Mouse (Mus musculus) liver, embryonic 14.5 days (tissue): ENCODE data around the gene Kalrn. TPM values are rescaled to one million over a fixed set of nuclear protein-coding genes. Genes with fewer than 3 reads are reported as not detected.
A peak's percentile ranks its signal among the peaks of the same experiment; 100 is the strongest.

Source experiments
- ATAC-seq: fragments of 200-750 bp; cut with Nextera tagmentation; 2 replicates; pipeline ENCODE4 v1.8.0; 2017; ENCODE audit warnings: moderate number of reproducible peaks, mild to moderate bottlenecking, moderate library complexity; ENCODE audit not compliant: insufficient read depth
- DNase-seq, 3 experiments: peaks; one replicate each; pipeline ENCODE4 v3.0.0-alpha.2; 2012 to 2013; ENCODE audit warnings: low read depth in 3 of 3, low spot score in 3 of 3
- H3K27ac ChIP-seq: fragments of 300-500 bp; sonication (generic); 2 replicates; pipeline ENCODE4 v1.5.1; 2014; ENCODE audit warnings: moderate library complexity, mild to moderate bottlenecking, control low read depth, inconsistent platforms
- H3K27me3 ChIP-seq: fragments of 300-500 bp; sonication (generic); 2 replicates; pipeline ENCODE4 v1.6.1; 2014; ENCODE audit warnings: mild to moderate bottlenecking, low read length, moderate library complexity; ENCODE audit not compliant: control insufficient read depth, insufficient read depth
- H3K36me3 ChIP-seq: fragments of 300-500 bp; sonication (generic); replicated peaks from 2 replicates; pipeline ENCODE4 v1.6.1; 2014; ENCODE audit warnings: low read depth; ENCODE audit not compliant: control insufficient read depth, insufficient read depth
- H3K4me1 ChIP-seq, 2 experiments: fragments of 200-500 bp in 1 of 2; fragments of 300-500 bp in 1 of 2; sonication (generic) in 1 of 2; replicated peaks; 2 replicates each; pipeline ENCODE4 v1.6.1; 2012 to 2014; ENCODE audit warnings: antibody characterized with exemption in 1 of 2, inconsistent platforms in 1 of 2, low read length in 1 of 2; ENCODE audit not compliant: control insufficient read depth in 2 of 2, insufficient read depth in 2 of 2
- H3K4me2 ChIP-seq: fragments of 300-500 bp; sonication (generic); 2 replicates; pipeline ENCODE4 v1.6.1; 2014; ENCODE audit warnings: low read depth, mild to moderate bottlenecking, control low read depth, moderate library complexity
- H3K4me3 ChIP-seq, 2 experiments: fragments of 200-500 bp in 1 of 2; fragments of 300-500 bp in 1 of 2; sonication (generic) in 1 of 2; 2 replicates each; pipeline ENCODE4 v1.5.1; 2012 to 2014; ENCODE audit warnings: low read depth in 2 of 2, low read length in 2 of 2, mild to moderate bottlenecking in 2 of 2, control low read depth in 1 of 2, inconsistent platforms in 1 of 2, moderate library complexity in 1 of 2; ENCODE audit not compliant: insufficient read depth in 1 of 2
- H3K9ac ChIP-seq: fragments of 300-500 bp; sonication (generic); replicated peaks from 2 replicates; pipeline ENCODE4 v1.6.1; 2014; ENCODE audit warnings: mild to moderate bottlenecking, control low read depth, moderate library complexity
- H3K9me3 ChIP-seq: fragments of 300-500 bp; sonication (generic); 2 replicates; pipeline ENCODE4 v1.6.1; 2016; ENCODE audit warnings: low read length, mixed read lengths; ENCODE audit not compliant: control insufficient read depth
- CTCF ChIP-seq: IDR thresholded peaks from 2 replicates; pipeline ENCODE4 v1.5.1; 2016; ENCODE audit warnings: antibody characterized with exemption, low read depth, control low read depth
- EP300 ChIP-seq: IDR thresholded peaks from 2 replicates; pipeline ENCODE4 v1.6.1; 2016; ENCODE audit warnings: antibody characterized with exemption, low read depth
- WGBS: fragments of 180-500 bp; shearing (Covaris S2); extraction: QIAGEN DNeasy Blood & Tissue Kit; methylation state at CpG from one replicate; pipeline ENCODE4 v1.1.7; 2014; ENCODE audit not compliant: insufficient replicate concordance; 5-methylcytosine and 5-hydroxymethylcytosine counted together
- polyA plus RNA-seq, 2 experiments: library from polyadenylated mRNA; depleted of rRNA in 1 of 2; stranded (reverse) in 1 of 2; unstranded in 1 of 2; fragments of >200 nt; fragmentation: Nextera tagmentation in 1 of 2; extraction: Ambion mirVana in 1 of 2; gene quantifications; 2 replicates each; pipeline versions ENCODE4 v1.2.1 to v1.2.3; 2012 to 2014

Gene Kalrn
- polyA plus RNA-seq, 2 experiments: 7.2 to 8.5 TPM

- no peak overlapping the region for H3K4me3 ChIP-seq
- ATAC-seq: no peak
- WGBS: 41% methylated on average over 5 of the region's 5 CpGs
- no peaks in the 10 kb centered on the region for H3K9me3 ChIP-seq
- no peak overlapping the region for H3K27ac ChIP-seq
- no peak overlapping the region for H3K9ac ChIP-seq
- H3K4me2 ChIP-seq: no peak overlapping the region
- no peaks in the 10 kb centered on the region for H3K36me3 ChIP-seq
- TF ChIP-seq EP300 (no peak), CTCF (no peak)
- H3K27me3 ChIP-seq: no peaks in the 10 kb centered on the region
- H3K4me1 ChIP-seq: no peaks in the 10 kb centered on the region
- DNase-seq: no peak
Measured at GRCm38 (mm10) chr16:34405094-34405493, 168.2 kb downstream of the Kalrn start.

GRCm38 (mm10) chr16:34401216-34401615, 172.1 kb downstream of the Kalrn start:
- TF ChIP-seq EP300: no peak
- TF ChIP-seq CTCF: no peak
- H3K27me3 ChIP-seq: no peaks in the 10 kb centered on the region
- H3K36me3 ChIP-seq: no peaks in the 10 kb centered on the region
- no peak overlapping the region for H3K4me2 ChIP-seq
- DNase-seq (no peak), ATAC-seq (no peak)
- no peak overlapping the region for H3K9ac ChIP-seq
- 52% methylated on average over 1 of the region's 1 CpGs for WGBS
- H3K4me1 ChIP-seq: no peaks in the 10 kb centered on the region
- H3K9me3 ChIP-seq: no peaks in the 10 kb centered on the region
- H3K27ac ChIP-seq: no peak overlapping the region
- H3K4me3 ChIP-seq: no peak overlapping the region

GRCm38 (mm10) chr16:34400102-34400728, 173.1 kb downstream of the Kalrn start:
- Histone ChIP-seq H3K4me1 (no peaks in the 10 kb centered on the region), H3K4me3 (no peak overlapping the region), H3K9ac (no peak overlapping the region), H3K9me3 (no peaks in the 10 kb centered on the region), H3K27ac (no peak overlapping the region), H3K27me3 (no peaks in the 10 kb centered on the region), H3K4me2 (no peak overlapping the region), H3K36me3 (no peaks in the 10 kb centered on the region)
- DNase-seq (peak in 1 of 3 experiments; percentile 4), ATAC-seq (no peak)
- TF ChIP-seq EP300 (no peak), CTCF (no peak)
- whole genome bisulfite sequencing: 41% methylated on average over 13 of the region's 13 CpGs

- H3K36me3 ChIP-seq: no peaks in the 10 kb centered on the region
- no peak overlapping the region for H3K4me3 ChIP-seq
- ATAC-seq (no peak), DNase-seq (no peak)
- TF ChIP-seq CTCF: no peak
- TF ChIP-seq EP300: no peak
- no peak overlapping the region for H3K4me2 ChIP-seq
- no peaks in the 10 kb centered on the region for H3K9me3 ChIP-seq
- H3K4me1 ChIP-seq: no peaks in the 10 kb centered on the region
- H3K9ac ChIP-seq: no peak overlapping the region
- no peak overlapping the region for H3K27ac ChIP-seq
- H3K27me3 ChIP-seq: no peaks in the 10 kb centered on the region
Measured at GRCm38 (mm10) chr16:34395221-34395811, 178.0 kb downstream of the Kalrn start.

- H3K27ac ChIP-seq: no peak overlapping the region
- no peaks in the 10 kb centered on the region for H3K27me3 ChIP-seq
- TF ChIP-seq CTCF (no peak), EP300 (no peak)
- no peaks in the 10 kb centered on the region for H3K9me3 ChIP-seq
- H3K4me1 ChIP-seq: no peaks in the 10 kb centered on the region
- no peaks in the 10 kb centered on the region for H3K36me3 ChIP-seq
- 58% methylated on average over 5 of the region's 5 CpGs for WGBS
- DNase-seq (no peak), ATAC-seq (no peak)
- H3K4me2 ChIP-seq: no peak overlapping the region
- H3K9ac ChIP-seq: no peak overlapping the region
- no peak overlapping the region for H3K4me3 ChIP-seq
Measured at GRCm38 (mm10) chr16:34389520-34390271, 183.6 kb downstream of the Kalrn start.
